Mouse (Mus musculus) layer of hippocampus, postnatal 36 days (tissue): ENCODE results near the gene Mrps5. TPM values are rescaled to one million over a fixed set of nuclear protein-coding genes. Genes with fewer than 3 reads are reported as not detected.
A peak's percentile ranks its signal among the peaks of the same experiment; 100 is the strongest.
"Not testable (repeated sequence)": the region's sequence is repeated elsewhere in the genome, so short reads cannot be mapped to it uniquely, and the experiment has no call there.

Source experiments
- DNase-seq, 2 experiments: peaks; one replicate each; pipeline ENCODE4 v3.0.0; 2022
- total RNA-seq, 2 experiments: library from RNA; stranded (reverse); gene quantifications; 2 replicates each; pipeline ENCODE4 v1.2.3; 2021

The Mrps5 gene
- total RNA-seq, result 10 to 100 TPM; 89.1 to 99.2 TPM

- DNase-seq, result peak; percentile 83 to 85
Measured at GRCm38 (mm10) chr2:127586694-127587513, at the start of gene Mrps5, which contains the start of gene Zfp661. TSS of gene Mrps5 (plus strand) at chr2:127587222. TSS of gene Zfp661 (minus strand) at chr2:127587094.

- peak; percentile 36 to 39 for DNase-seq
Measured at GRCm38 (mm10) chr2:127537548-127537947, 49.5 kb upstream of the Mrps5 start.

- DNase-seq, result no peak
Measured at GRCm38 (mm10) chr2:127539494-127539893, 47.5 kb upstream of the Mrps5 start.

- no peak for DNase-seq
Measured at GRCm38 (mm10) chr2:127541185-127541584, 45.8 kb upstream of the Mrps5 start, which contains the start of gene Prom2. TSS of gene Prom2 (minus strand) at chr2:127541467.

GRCm38 (mm10) chr2:127541697-127542096 is 45.3 kb upstream of the Mrps5 start:
- DNase-seq, result no peak

GRCm38 (mm10) chr2:127548342-127549074 is 38.5 kb upstream of the Mrps5 start:
- no peak for DNase-seq

GRCm38 (mm10) chr2:127549711-127550110 is 37.3 kb upstream of the Mrps5 start:
- no peak for DNase-seq

- DNase-seq, result no peak
Measured at GRCm38 (mm10) chr2:127550446-127550845, 36.6 kb upstream of the Mrps5 start.

- DNase-seq, result peak; percentile 42 to 45
Measured at GRCm38 (mm10) chr2:127551078-127551477, 35.9 kb upstream of the Mrps5 start.

GRCm38 (mm10) chr2:127559070-127559966 is 27.7 kb upstream of the Mrps5 start:
- peak; percentile 92 to 93 for DNase-seq

- DNase-seq, result no peak
Measured at GRCm38 (mm10) chr2:127573322-127573721, 13.7 kb upstream of the Mrps5 start.

- DNase-seq, result peak; percentile 93
Measured at GRCm38 (mm10) chr2:127584436-127584858, 2.6 kb upstream of the Mrps5 start.

- no peak for DNase-seq
Measured at GRCm38 (mm10) chr2:127587514-127587844, 457 bp downstream of the Mrps5 start.

GRCm38 (mm10) chr2:127588897-127589296 is 1.9 kb downstream of the Mrps5 start:
- DNase-seq, result no peak

GRCm38 (mm10) chr2:127590204-127590603 is 3.2 kb downstream of the Mrps5 start:
- no peak for DNase-seq

GRCm38 (mm10) chr2:127590840-127591239 is 3.8 kb downstream of the Mrps5 start:
- DNase-seq, result no peak

- DNase-seq, result not testable (repeated sequence)
Measured at GRCm38 (mm10) chr2:127603383-127603782, 16.4 kb downstream of the Mrps5 start.

GRCm38 (mm10) chr2:127605203-127605602 is 18.2 kb downstream of the Mrps5 start:
- DNase-seq, result no peak

- DNase-seq, result no peak
Measured at GRCm38 (mm10) chr2:127608234-127608633, 21.2 kb downstream of the Mrps5 start.

GRCm38 (mm10) chr2:127608986-127609385 is 22.0 kb downstream of the Mrps5 start:
- no peak for DNase-seq

GRCm38 (mm10) chr2:127611386-127611785 is 24.4 kb downstream of the Mrps5 start:
- DNase-seq, result no peak

GRCm38 (mm10) chr2:127612288-127612687 is 25.3 kb downstream of the Mrps5 start:
- DNase-seq, result peak; percentile 21 to 37
